Mouse (Mus musculus): ENCODE data around the gene Hspb7.

The Hspb7 gene

GRCm38 (mm10) chr4:141411430-141411992 is 9.1 kb upstream of the Hspb7 start:
- in situ Hi-C loops (cut with MboI; ENCODE audit: unreplicated experiment in 2 of 2) = loop anchor here (25.0 kb wide), 2 partner anchors 426 to 551 kb away; partner anchors contain the start of genes Cela2a (in 1 of the 2) and Ctrc (in 1 of the 2)

GRCm38 (mm10) chr4:141415924-141416323 is 4.7 kb upstream of the Hspb7 start, which contains the start of gene Clcnkb:
Gene Clcnkb, minus strand, starts transcription at chr4:141416014.
- in situ Hi-C loops (cut with MboI; ENCODE audit: unreplicated experiment in 2 of 2) = loop anchor here (25.0 kb wide), 2 partner anchors 421 to 546 kb away; partner anchors contain the start of genes Cela2a (in 1 of the 2) and Ctrc (in 1 of the 2)

- in situ Hi-C loops (cut with MboI; ENCODE audit: unreplicated experiment in 2 of 2) = loop anchor here (25.0 kb wide), 2 partner anchors 418 to 543 kb away; partner anchors contain the start of genes Cela2a (in 1 of the 2) and Ctrc (in 1 of the 2)
Measured at GRCm38 (mm10) chr4:141419398-141420191, 984 bp upstream of the Hspb7 start.

- in situ Hi-C loops (cut with MboI; ENCODE audit: unreplicated experiment in 2 of 2) = loop anchor here (25.0 kb wide), 2 partner anchors 416 to 541 kb away; partner anchors contain the start of genes Cela2a (in 1 of the 2) and Ctrc (in 1 of the 2)
Measured at GRCm38 (mm10) chr4:141420886-141421285, 307 bp downstream of the Hspb7 start.

DNA sequence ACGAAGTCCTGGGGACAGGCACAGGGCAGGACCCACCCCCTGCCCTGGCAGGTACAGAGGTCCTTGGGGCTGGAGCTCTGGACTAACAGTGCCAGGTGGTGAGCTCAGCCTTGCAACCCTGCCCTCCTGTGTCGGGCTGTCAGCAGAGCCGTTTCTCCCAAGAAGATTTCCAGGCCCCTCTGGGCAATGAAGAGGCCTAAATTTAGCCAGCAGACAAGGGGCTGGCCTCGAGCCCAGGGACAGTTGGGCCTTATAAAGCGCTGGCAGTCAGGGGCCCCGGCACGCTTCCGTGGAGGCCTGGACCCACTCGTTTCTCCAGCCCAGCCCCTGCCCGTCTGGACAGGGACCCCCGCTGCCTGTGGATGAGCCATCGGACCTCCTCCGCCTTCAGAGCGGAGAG is 844 bp downstream of the Hspb7 start:
- in situ Hi-C loops (cut with MboI; ENCODE audit: unreplicated experiment in 2 of 2) = loop anchor here (25.0 kb wide), 2 partner anchors 416 to 541 kb away; partner anchors contain the start of genes Cela2a (in 1 of the 2) and Ctrc (in 1 of the 2)

DNA sequence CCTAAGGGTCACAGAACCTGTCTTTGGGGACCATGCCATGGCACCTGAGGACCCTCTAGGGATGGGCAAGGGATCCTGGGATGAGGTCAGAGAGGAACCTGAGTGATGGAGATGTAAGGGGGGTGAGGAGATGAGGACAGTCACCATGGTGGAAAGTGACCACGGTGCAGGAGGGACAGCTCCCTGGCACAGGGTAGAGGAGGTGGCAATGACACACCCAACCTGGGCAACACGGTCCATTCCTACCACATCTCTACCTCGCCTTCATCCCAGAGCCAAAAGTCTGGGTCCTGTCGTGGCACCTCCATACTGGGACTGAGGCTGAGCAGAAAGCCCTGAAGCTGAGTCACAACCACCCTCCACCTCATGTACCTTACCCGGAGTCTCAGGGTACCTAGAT is 2.3 kb downstream of the Hspb7 start:
- in situ Hi-C loops (cut with MboI; ENCODE audit: unreplicated experiment in 2 of 2) = loop anchor here (25.0 kb wide), 2 partner anchors 414 to 539 kb away; partner anchors contain the start of genes Cela2a (in 1 of the 2) and Ctrc (in 1 of the 2)

DNA sequence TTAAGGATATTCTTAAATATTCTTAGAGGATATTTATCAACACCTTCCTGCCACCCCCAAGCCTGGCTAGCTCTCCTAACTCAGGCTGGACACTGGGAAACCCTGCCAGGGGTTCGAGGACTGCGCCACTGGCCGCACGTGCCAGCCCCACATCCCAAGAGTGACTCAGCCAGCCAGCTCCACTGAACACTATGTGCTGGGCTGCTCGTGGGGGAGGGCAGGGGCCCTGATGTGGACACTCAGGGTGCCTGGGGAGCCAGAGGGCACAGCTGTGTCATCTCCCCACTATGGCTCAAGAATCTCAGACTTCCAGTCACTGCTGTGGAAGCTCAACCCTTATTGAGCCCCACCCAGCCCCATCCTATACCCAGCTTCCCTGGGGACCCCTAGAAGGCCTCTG is 2.7 kb downstream of the Hspb7 start:
- in situ Hi-C loops (cut with MboI; ENCODE audit: unreplicated experiment in 2 of 2) = loop anchor here (25.0 kb wide), 2 partner anchors 414 to 539 kb away; partner anchors contain the start of genes Cela2a (in 1 of the 2) and Ctrc (in 1 of the 2)

GRCm38 (mm10) chr4:141423691-141424431 is 3.3 kb downstream of the Hspb7 start:
- in situ Hi-C loops (cut with MboI; ENCODE audit: unreplicated experiment in 2 of 2) = loop anchor here (25.0 kb wide), 2 partner anchors 413 to 538 kb away; partner anchors contain the start of genes Cela2a (in 1 of the 2) and Ctrc (in 1 of the 2)

GRCm38 (mm10) chr4:141425484-141426479 is 5.2 kb downstream of the Hspb7 start:
- in situ Hi-C loops (cut with MboI; ENCODE audit: unreplicated experiment in 2 of 2) = loop anchor here (5.0 to 25.0 kb wide), 4 partner anchors 142 to 1987 kb away; partner anchors contain the start of genes Casp9 (in 1 of the 2), Dnajc16 (in 1 of the 2) and Pramef8 (in 1 of the 2)

DNA sequence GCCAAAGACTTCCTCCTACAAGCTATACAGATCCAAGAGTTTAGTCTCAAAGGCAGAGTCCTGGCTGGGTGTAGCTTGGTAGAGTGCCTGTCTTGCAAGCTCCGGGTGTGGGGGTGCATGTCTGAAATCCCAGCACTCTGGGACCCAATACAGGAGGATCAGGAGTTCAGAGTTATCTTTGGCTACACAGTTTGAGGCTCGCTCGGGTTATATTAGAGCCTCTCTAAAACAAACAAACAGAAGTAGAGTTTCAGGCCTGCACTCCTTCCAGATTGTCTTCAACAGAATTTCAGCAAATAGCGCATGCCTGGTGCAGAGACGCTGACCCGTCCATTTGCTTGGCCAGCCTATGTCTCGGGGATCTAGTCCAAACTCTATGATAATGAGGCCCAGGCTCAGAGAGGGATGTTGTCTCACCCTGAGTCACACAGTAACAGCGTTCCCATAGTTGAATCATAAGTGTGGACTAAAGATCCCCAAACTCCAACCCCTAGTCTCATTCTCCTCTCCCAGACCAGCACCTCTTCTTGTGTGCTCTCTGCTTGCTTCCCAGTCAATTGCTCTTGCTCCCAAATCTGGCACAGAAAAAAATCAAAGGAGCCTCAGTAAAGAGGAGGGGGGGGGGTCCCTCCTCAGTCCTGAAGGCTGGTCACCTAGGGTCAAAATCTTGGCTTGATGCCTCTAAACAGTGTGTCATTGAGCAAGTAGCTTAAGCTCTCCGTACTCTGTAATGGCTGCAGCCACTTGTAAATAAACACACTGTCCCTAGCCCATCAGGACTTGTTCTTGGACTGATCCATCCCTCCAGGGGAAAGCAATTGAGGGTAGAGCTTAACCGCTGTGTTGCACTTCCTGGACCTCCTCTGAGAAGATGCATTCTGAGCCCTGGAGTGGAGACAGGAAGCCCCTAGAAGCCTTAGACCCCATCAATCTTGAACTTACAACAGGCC is 6.5 kb downstream of the Hspb7 start:
- in situ Hi-C loops (cut with MboI; ENCODE audit: unreplicated experiment in 2 of 2) = loop anchor here (5.0 to 25.0 kb wide), 4 partner anchors 140 to 1985 kb away; partner anchors contain the start of genes Casp9 (in 1 of the 2), Dnajc16 (in 1 of the 2) and Pramef8 (in 1 of the 2)

GRCm38 (mm10) chr4:141427921-141428320 is 7.3 kb downstream of the Hspb7 start:
- in situ Hi-C loops (cut with MboI; ENCODE audit: unreplicated experiment in 2 of 2) = loop anchor here (5.0 to 25.0 kb wide), 4 partner anchors 139 to 1984 kb away; partner anchors contain the start of genes Casp9 (in 1 of the 2), Dnajc16 (in 1 of the 2) and Pramef8 (in 1 of the 2)

DNA sequence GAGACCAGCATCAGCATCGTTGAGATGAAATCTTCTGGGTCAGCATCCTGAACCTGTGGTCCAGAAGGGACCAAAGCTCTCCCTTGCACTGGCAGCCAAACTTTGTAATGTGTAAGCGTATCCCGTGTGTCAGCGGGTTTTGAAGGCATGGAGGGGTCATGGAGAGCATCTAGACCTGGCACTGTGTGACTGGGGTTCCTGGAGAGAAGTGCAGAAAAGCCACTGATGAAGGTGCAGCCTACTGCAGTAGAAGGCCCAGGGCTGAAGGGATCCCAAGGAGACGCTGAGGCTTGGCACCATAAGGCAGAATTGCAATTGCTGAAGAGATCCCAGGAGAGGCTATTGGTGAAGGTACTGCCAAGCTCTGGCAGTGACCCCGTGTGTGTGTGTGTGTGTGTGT is 8.8 kb downstream of the Hspb7 start:
- in situ Hi-C loops (cut with MboI; ENCODE audit: unreplicated experiment in 2 of 2) = loop anchor here (5.0 to 25.0 kb wide), 4 partner anchors 138 to 1983 kb away; partner anchors contain the start of genes Casp9 (in 1 of the 2), Dnajc16 (in 1 of the 2) and Pramef8 (in 1 of the 2)

- in situ Hi-C loops (cut with MboI; ENCODE audit: unreplicated experiment in 2 of 2) = loop anchor here (5.0 to 25.0 kb wide), 4 partner anchors 137 to 1982 kb away; partner anchors contain the start of genes Casp9 (in 1 of the 2), Dnajc16 (in 1 of the 2) and Pramef8 (in 1 of the 2)
Measured at GRCm38 (mm10) chr4:141429847-141430246, 9.3 kb downstream of the Hspb7 start.

DNA sequence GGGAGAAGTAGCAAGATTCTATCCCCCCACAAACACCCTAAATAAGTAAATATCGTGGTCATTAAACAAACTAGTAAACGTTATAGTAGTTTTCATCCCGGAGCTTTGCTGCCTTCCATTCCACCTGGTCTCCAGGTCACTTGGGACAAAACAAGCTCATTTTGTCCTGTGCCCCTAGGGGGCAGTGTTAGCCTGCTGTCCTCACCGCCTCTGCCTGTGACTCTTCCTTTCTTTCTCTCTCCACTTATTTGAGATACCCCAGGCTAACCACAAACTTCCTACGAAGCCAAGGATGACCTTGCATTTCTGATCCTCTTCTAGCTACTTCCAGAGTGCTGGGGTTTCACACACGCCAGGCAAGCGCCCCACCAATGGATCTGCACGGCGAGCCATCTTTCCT is 10.4 kb downstream of the Hspb7 start:
- in situ Hi-C loops (cut with MboI; ENCODE audit: unreplicated experiment in 2 of 2) = loop anchor here (5.0 to 25.0 kb wide), 4 partner anchors 136 to 1981 kb away; partner anchors contain the start of genes Casp9 (in 1 of the 2), Dnajc16 (in 1 of the 2) and Pramef8 (in 1 of the 2)

DNA sequence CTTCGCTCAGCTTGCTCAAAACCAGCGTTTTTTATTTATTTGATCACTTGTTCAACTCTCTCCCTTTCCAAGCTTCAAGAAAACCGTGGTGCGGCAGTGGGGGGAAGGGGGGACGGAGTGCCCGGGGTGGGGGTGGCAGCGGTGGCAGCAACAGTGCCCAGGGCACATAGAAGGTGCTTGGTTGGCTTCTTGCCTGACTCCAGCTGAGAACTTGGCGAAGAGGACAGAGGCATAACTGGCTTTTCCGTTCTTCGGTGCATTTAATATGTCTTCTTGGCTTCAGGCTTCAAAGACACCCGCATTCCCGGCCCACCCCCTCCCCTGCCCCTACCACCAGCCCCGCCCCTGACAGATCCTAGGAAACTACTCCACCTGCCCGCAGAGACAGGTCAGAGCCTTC is 12.1 kb downstream of the Hspb7 start:
- in situ Hi-C loops (cut with MboI; ENCODE audit: unreplicated experiment in 2 of 2) = loop anchor here (5.0 to 25.0 kb wide), 4 partner anchors 135 to 1980 kb away; partner anchors contain the start of genes Casp9 (in 1 of the 2), Dnajc16 (in 1 of the 2) and Pramef8 (in 1 of the 2)

DNA sequence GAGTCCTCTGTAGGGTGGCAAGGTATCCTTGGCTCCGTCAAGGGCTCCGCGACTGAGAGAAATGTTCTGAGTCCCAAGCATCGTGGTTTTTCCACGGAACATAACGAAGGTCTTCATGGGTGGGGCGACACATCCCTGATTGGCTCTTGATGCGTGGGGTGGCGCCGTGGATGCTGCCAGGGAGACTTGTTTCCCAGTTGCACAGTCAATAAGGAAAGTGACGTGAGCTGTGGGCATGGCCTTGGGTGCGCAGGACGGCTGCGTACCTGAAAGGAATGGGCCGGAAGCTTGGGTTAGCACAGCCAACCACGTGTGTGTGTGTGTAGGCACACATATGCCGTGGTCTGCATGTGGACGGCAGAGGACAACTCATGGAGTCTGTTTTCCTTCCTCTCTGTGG is 12.6 kb downstream of the Hspb7 start:
- in situ Hi-C loops (cut with MboI; ENCODE audit: unreplicated experiment in 2 of 2) = loop anchor here (5.0 to 25.0 kb wide), 4 partner anchors 134 to 1979 kb away; partner anchors contain the start of genes Casp9 (in 1 of the 2), Dnajc16 (in 1 of the 2) and Pramef8 (in 1 of the 2)

DNA sequence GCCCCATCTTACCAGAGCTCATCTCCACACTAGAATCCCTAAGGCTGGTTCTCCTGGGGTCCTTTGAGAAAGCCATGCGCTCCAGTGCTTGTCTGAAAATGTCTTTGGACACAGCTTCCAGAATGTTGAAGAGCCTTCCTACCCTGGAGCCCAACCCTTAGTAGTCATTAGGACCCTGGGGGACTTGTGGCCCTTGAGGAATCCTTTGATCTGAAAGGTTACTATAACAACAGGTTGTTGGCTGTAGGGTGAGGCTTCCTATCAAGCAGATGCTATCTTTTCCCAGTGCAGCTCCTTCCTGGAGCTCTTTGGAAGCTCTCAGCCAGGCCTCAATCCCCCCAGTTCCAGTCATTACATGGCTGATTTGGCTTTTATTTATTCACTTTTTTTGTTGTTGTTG is 15.4 kb downstream of the Hspb7 start, which contains the start of gene Srarp:
Srarp (minus strand) TSS at position 132 of the 400 bp plus-strand sequence.
- in situ Hi-C loops (cut with MboI; ENCODE audit: unreplicated experiment in 2 of 2) = loop anchor here (25.0 kb wide), 3 partner anchors 351 to 1976 kb away; partner anchors contain the start of genes Casp9 (in 1 of the 2), Dnajc16 (in 1 of the 2) and Pramef8 (in 1 of the 2)
